Mouse (Mus musculus): ENCODE measurements around the gene Bahcc1. TPM values are rescaled to one million over a fixed set of nuclear protein-coding genes. Genes with fewer than 3 reads are reported as not detected.
A peak's percentile ranks its signal among the peaks of the same experiment; 100 is the strongest.

Bahcc1 gene
- polyA plus RNA-seq, 2 experiments, result 14.0 to 22.9 TPM

DNA sequence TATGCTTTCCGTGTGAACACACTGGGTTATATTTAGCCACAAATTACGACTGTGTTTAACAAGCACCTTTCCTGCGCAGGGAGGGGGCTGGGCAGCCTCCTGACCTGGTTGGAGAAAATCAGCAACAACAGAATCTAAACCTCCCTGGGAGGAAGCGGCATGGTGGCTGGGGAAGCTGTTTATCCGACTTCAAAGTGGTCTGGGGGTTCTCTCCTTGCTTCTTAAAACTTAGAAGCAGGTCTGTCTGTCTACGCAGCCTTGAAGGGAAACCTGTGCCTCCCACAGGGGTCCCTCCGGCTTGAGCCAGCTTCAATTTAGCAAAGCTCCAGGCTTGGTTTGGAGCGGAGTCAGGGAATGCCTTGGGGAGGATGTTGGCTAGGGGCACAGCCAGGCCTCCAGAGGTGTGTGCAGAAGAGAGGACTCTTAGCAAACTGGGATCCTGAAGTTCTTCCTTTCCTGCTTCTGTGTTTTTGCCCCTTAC lies 5.1 kb upstream of the Bahcc1 start:
- WGBS, result 4% methylated on average over 8 of the region's 8 CpGs
- 0 out of 2 replicates have a peak, but pooled peaks have one; percentile 3 for TF ChIP-seq POLR2A (IDR thresholded peaks at IDR 0.05; ENCODE audit: borderline replicate concordance, extremely low read depth, insufficient read depth, insufficient read length)
- no peak for ATAC-seq (ENCODE audit: low FRiP score, low read depth)

DNA sequence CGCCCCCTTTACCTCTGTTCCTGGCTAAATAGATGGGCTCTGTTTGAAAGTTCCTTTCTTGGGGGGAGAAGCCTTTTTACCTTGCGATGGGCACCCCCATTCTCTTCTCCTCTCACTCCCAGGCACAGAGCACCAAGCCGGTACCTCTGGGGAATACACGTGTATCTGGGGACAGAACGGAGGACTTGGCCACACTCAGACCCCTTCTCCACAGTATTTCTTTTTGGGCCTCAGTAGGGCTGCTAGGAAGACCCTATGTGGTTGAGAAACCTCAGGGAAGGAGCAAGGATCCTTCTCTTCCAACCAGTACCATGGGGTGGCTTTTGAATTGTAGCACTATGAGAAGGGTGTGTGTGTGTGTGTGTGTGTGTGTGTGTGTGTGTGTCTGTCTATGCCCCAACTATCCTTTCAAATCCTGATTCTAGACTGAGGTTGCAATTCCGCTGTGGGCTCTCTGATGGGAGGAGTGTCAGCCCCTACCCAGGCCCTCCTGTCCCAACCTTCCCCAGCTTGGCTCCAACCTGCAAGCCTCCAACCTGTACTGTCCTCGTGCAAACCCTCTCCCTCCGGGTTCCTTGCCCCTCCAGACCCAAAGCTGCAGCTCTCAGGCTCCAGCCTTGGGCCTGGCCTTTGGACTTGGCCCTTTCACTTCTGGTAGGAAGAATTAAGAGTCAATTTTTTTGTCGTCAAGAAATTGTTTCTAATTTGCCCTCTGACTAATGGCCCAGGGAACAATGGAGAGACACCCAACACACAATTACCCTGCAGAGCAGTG lies 4.4 kb upstream of the Bahcc1 start:
- Histone ChIP-seq H3K9me3 (ENCODE audit: control insufficient read depth, low read length) (no peaks in the 10 kb centered on the region), H3K4me1 (ENCODE audit: control insufficient read depth, insufficient read depth, low read length) (peaks cover 73% of the 10 kb centered on the region), H3K4me2 (replicated peaks; ENCODE audit: low read depth, low read length, severe bottlenecking) (peak overlapping the region; percentile 91), H3K4me3 (replicated peaks; ENCODE audit: low read length) (0 out of 2 replicates have a peak overlapping the region, but pooled peaks have one; percentile 6), H3K9ac (ENCODE audit: low read depth, low read length, severe bottlenecking) (0 out of 2 replicates have a peak overlapping the region, but pooled peaks have one; percentile 6), H3K27ac (replicated peaks; ENCODE audit: low read depth, low read length) (peak overlapping the region; percentile 45), H3K36me3 (ENCODE audit: control insufficient read depth, insufficient read depth, low read length) (peaks cover 6% of the 10 kb centered on the region; the same call in 1 of the 2 replicates), H3K27me3 (ENCODE audit: control insufficient read depth, insufficient read depth, low read length) (no peaks in the 10 kb centered on the region)
- ATAC-seq (ENCODE audit: low FRiP score, low read depth) (no peak), DNase-seq (ENCODE audit: low spot score) (no peak)
- TF ChIP-seq POLR2A (IDR thresholded peaks at IDR 0.05; ENCODE audit: borderline replicate concordance, extremely low read depth, insufficient read depth, insufficient read length), result no peak
- 21% methylated on average over 9 of the region's 9 CpGs for WGBS

More for the DNA sequence above, 5.1 kb upstream of the Bahcc1 start:
- H3K9me3 ChIP-seq (ENCODE audit: control insufficient read depth, low read length), result no peaks in the 10 kb centered on the region
- peaks cover 6% of the 10 kb centered on the region; the same call in 1 of the 2 replicates for H3K36me3 ChIP-seq (ENCODE audit: control insufficient read depth, insufficient read depth, low read length)
- H3K4me1 ChIP-seq (ENCODE audit: control insufficient read depth, insufficient read depth, low read length), result peaks cover 74% of the 10 kb centered on the region
- H3K4me2 ChIP-seq (replicated peaks; ENCODE audit: low read depth, low read length, severe bottlenecking), result peak overlapping the region; percentile 91
- H3K4me3 ChIP-seq (replicated peaks; ENCODE audit: low read length), result peak overlapping the region; percentile 6
- H3K27ac ChIP-seq (replicated peaks; ENCODE audit: low read depth, low read length), result peak overlapping the region; percentile 45
- DNase-seq (ENCODE audit: low spot score), result no peak
- H3K27me3 ChIP-seq (ENCODE audit: control insufficient read depth, insufficient read depth, low read length), result no peaks in the 10 kb centered on the region
- H3K9ac ChIP-seq (ENCODE audit: low read depth, low read length, severe bottlenecking), result 0 out of 2 replicates have a peak overlapping the region, but pooled peaks have one; percentile 6

DNA sequence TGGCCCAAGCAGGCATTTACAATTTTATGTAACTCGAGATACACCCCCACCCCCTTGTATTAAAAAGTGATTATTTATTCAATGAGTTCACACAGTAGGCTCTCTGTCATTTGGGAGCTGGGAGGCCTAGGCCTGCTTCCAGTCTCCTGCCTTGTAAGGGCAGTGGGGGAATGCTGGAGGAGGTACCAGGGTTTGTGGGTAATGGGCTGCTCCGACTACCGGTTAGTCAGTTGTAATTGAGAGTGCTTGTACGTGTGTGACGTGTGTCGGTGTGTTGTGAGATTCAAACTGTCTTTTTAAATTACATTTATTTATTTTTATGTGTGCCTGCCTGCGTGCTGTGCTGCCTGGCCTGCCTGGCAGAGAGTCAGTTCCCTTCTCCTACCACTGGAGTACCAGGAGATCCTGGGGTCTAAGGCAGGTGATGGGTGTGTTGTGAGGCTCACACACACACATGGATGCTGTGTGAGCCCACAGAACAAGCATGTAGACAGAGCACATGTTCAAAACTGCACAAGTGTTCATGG lies 3.8 kb upstream of the Bahcc1 start:
- H3K4me3 ChIP-seq (replicated peaks; ENCODE audit: low read length), result peak overlapping the region; percentile 83; the same call in 1 of the 2 replicates
- H3K27ac ChIP-seq (replicated peaks; ENCODE audit: low read depth, low read length), result no peak overlapping the region
- DNase-seq (ENCODE audit: low spot score), result no peak
- no peak for ATAC-seq (ENCODE audit: low FRiP score, low read depth)
- no peaks in the 10 kb centered on the region for H3K9me3 ChIP-seq (ENCODE audit: control insufficient read depth, low read length)
- no peaks in the 10 kb centered on the region for H3K27me3 ChIP-seq (ENCODE audit: control insufficient read depth, insufficient read depth, low read length)
- peak overlapping the region; percentile 94; the same call in 1 of the 2 replicates for H3K9ac ChIP-seq (ENCODE audit: low read depth, low read length, severe bottlenecking)
- peak overlapping the region; percentile 91 for H3K4me2 ChIP-seq (replicated peaks; ENCODE audit: low read depth, low read length, severe bottlenecking)
- WGBS, result 17% methylated on average over 7 of the region's 7 CpGs
- peaks cover 6% of the 10 kb centered on the region; the same call in 1 of the 2 replicates for H3K36me3 ChIP-seq (ENCODE audit: control insufficient read depth, insufficient read depth, low read length)
- H3K4me1 ChIP-seq (ENCODE audit: control insufficient read depth, insufficient read depth, low read length), result peaks cover 66% of the 10 kb centered on the region
- TF ChIP-seq POLR2A (IDR thresholded peaks at IDR 0.05; ENCODE audit: borderline replicate concordance, extremely low read depth, insufficient read depth, insufficient read length), result no peak

DNA sequence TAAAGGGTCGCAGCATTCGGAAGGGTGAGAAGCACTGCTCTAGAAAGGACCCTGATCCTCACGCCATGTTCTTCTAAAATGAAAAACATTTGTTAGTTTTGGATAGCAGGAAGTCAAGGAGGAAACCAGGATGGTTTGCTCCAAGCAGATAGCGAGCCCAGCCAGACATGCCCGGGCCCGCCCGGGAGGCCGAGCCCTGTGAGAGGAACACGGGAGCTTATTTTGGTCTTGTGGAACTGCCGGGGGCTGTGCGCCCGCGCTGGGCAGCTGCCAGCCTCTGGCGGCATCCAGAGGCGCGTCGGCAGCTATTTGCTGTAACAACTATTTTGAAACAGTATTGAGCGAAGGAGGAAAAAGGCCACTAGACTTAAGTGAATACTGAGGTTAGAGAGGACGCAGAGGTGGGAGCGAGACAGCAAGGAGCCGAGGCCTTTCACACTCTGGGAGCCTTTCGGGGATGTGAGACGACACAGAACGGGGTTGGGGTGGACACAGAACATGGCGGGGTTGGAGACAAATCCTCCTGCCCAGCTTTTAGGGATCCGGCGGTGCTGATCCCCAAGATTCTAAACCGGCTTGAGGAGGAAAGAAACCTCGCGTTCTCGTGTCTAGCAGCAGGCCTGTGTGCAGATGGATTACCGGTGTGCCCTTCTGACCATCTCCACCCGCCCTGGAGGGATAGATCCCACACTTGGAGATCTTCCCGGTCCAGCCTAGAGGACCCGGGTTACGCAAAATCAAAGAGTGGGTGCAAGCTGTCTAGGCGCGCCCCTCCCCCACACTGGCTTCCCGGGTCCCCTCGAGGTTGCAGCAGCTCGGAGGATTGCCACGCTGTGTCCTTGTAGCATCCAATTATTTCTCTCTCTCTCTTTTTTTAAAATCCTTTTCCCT lies 2.6 kb upstream of the Bahcc1 start:
- no peak for TF ChIP-seq POLR2A (IDR thresholded peaks at IDR 0.05; ENCODE audit: borderline replicate concordance, extremely low read depth, insufficient read depth, insufficient read length)
- no peak for ATAC-seq (ENCODE audit: low FRiP score, low read depth)
- peak overlapping the region; percentile 91 for H3K4me2 ChIP-seq (replicated peaks; ENCODE audit: low read depth, low read length, severe bottlenecking)
- peak; percentile 59 for DNase-seq (ENCODE audit: low spot score)
- H3K9ac ChIP-seq (ENCODE audit: low read depth, low read length, severe bottlenecking), result peak overlapping the region; percentile 94
- H3K4me1 ChIP-seq (ENCODE audit: control insufficient read depth, insufficient read depth, low read length), result peaks cover 55% of the 10 kb centered on the region
- H3K36me3 ChIP-seq (ENCODE audit: control insufficient read depth, insufficient read depth, low read length), result peaks cover 6% of the 10 kb centered on the region; the same call in 1 of the 2 replicates
- peak overlapping the region; percentile 84 for H3K27ac ChIP-seq (replicated peaks; ENCODE audit: low read depth, low read length)
- 2% methylated on average over 40 of the region's 42 CpGs for WGBS
- H3K27me3 ChIP-seq (ENCODE audit: control insufficient read depth, insufficient read depth, low read length), result no peaks in the 10 kb centered on the region
- H3K4me3 ChIP-seq (replicated peaks; ENCODE audit: low read length), result peak overlapping the region; percentile 83
- H3K9me3 ChIP-seq (ENCODE audit: control insufficient read depth, low read length), result no peaks in the 10 kb centered on the region
